Mouse (Mus musculus) mouse embryonic stem cell (cell line): Measurements from ENCODE around the gene Rundc3a.
"Not testable (repeated sequence)": the region's sequence is repeated elsewhere in the genome, so short reads cannot be mapped to it uniquely, and the experiment has no call there.

Source experiments
- in situ Hi-C, 2 experiments: fragments of 300-500 bp; cut with MboI; formaldehyde crosslinking; loops; 1 replicate in 1 of 2; 3 replicates in 1 of 2; pipeline ENCODE4 v1.14.3; 2019 to 2020; ENCODE audit warnings: low sequenced_read_pairs in 2 of 2, low pct_unique_long_range_greater_than_20kb in 1 of 2, mixed read lengths in 1 of 2; ENCODE audit not compliant: unreplicated experiment in 1 of 2

The Rundc3a gene

GRCm38 (mm10) chr11:102384418-102384817 is 8.8 kb upstream of the Rundc3a start:
- in situ Hi-C loops: no loop called here

GRCm38 (mm10) chr11:102385075-102385474 is 8.1 kb upstream of the Rundc3a start:
- in situ Hi-C loops: no loop called here

- in situ Hi-C loops: no loop called here
These were observed 7.1 kb upstream of the Rundc3a start for GRCm38 (mm10) chr11:102386121-102386520.

GRCm38 (mm10) chr11:102389436-102389835 is 3.8 kb upstream of the Rundc3a start:
- in situ Hi-C loops: not testable (repeated sequence)

GRCm38 (mm10) chr11:102392441-102393237 is 564 bp upstream of the Rundc3a start:
- in situ Hi-C loops: no loop called here

GRCm38 (mm10) chr11:102393719-102394420 is 667 bp downstream of the Rundc3a start:
- in situ Hi-C loops: no loop called here

- in situ Hi-C loops: no loop called here
These were observed 1.4 kb downstream of the Rundc3a start for GRCm38 (mm10) chr11:102394421-102395124.

- in situ Hi-C loops: no loop called here
These were observed 2.0 kb downstream of the Rundc3a start for GRCm38 (mm10) chr11:102395250-102395649.

- in situ Hi-C loops: no loop called here
These were observed 3.1 kb downstream of the Rundc3a start for GRCm38 (mm10) chr11:102396263-102396662.

- in situ Hi-C loops: no loop called here
These were observed 3.5 kb downstream of the Rundc3a start for GRCm38 (mm10) chr11:102396671-102397141.

- in situ Hi-C loops: no loop called here
These were observed 5.0 kb downstream of the Rundc3a start for GRCm38 (mm10) chr11:102398007-102398825.

- in situ Hi-C loops: no loop called here
These were observed 5.9 kb downstream of the Rundc3a start for GRCm38 (mm10) chr11:102399107-102399506.

- in situ Hi-C loops: no loop called here
These were observed 6.4 kb downstream of the Rundc3a start for GRCm38 (mm10) chr11:102399610-102400072.

- in situ Hi-C loops: no loop called here
These were observed 7.4 kb downstream of the Rundc3a start for GRCm38 (mm10) chr11:102400513-102401084.

- in situ Hi-C loops: no loop called here
These were observed 8.8 kb downstream of the Rundc3a start for GRCm38 (mm10) chr11:102401898-102402500.

GRCm38 (mm10) chr11:102403657-102404056 is 10.5 kb downstream of the Rundc3a start:
- in situ Hi-C loops: no loop called here

- in situ Hi-C loops: loop anchor here in 1 of 2 experiments (5.0 kb wide), 1 partner anchor 82 kb away; no protein-coding TSS in a partner anchor
These were observed 11.2 kb downstream of the Rundc3a start for GRCm38 (mm10) chr11:102404161-102405010.
